Mouse (Mus musculus) myocyte (in vitro differentiated cells): Measurements from ENCODE around the gene Tcte1.

Source experiments
- E2F4 ChIP-seq: IDR thresholded peaks from one replicate; pipeline ENCODE4 v1.6.1; 2011; ENCODE audit warnings: mild to moderate bottlenecking, control low read depth, moderate library complexity; ENCODE audit not compliant: insufficient read depth
- MYOD1 ChIP-seq, 3 experiments: IDR thresholded peaks; one replicate each; pipeline ENCODE4 v1.6.1; 2011; ENCODE audit warnings: control low read depth in 2 of 3, low read depth in 2 of 3, mild to moderate bottlenecking in 2 of 3, moderate library complexity in 1 of 3; ENCODE audit not compliant: insufficient read length in 2 of 3, control insufficient read depth in 1 of 3
- POLR2A ChIP-seq: IDR thresholded peaks from one replicate; pipeline ENCODE4 v1.6.1; 2011; ENCODE audit warnings: low read depth, mild to moderate bottlenecking, control low read depth, moderate library complexity; ENCODE audit not compliant: insufficient read length
- POLR2AphosphoS2 ChIP-seq: IDR thresholded peaks from one replicate; pipeline ENCODE4 v1.6.1; 2011; ENCODE audit warnings: low read depth, control low read depth; ENCODE audit not compliant: insufficient read length
- USF1 ChIP-seq: IDR thresholded peaks from one replicate; pipeline ENCODE4 v1.6.1; 2011; ENCODE audit warnings: low read depth, mild to moderate bottlenecking, control low read depth, moderate library complexity

- no peak for TF ChIP-seq E2F4
- TF ChIP-seq POLR2AphosphoS2 = no peak
- TF ChIP-seq POLR2A = no peak
- TF ChIP-seq USF1 = no peak
- TF ChIP-seq MYOD1 (IDR thresholded peaks at IDR 0.05; ENCODE audit: control insufficient read depth in 1 of 3, insufficient read length in 2 of 3, low read depth in 2 of 3) = no peak
Observed at GRCm38 (mm10) chr17:45565103-45565502, 41.9 kb downstream of the Tcte1 start.
